Mouse (Mus musculus) ovary, adult 10 weeks (tissue): Measurements from ENCODE around the gene Siah3. TPM values are rescaled to one million over a fixed set of nuclear protein-coding genes. Genes with fewer than 3 reads are reported as not detected.

Experiments
- polyA plus RNA-seq: library from polyadenylated mRNA; stranded (reverse); fragments of 350-450 nt; fragmentation: Illumina TruSeq; extraction: RNeasy Lipid Tissue Mini Kit (QIAGEN cat#74804); gene quantifications from one replicate; pipeline ENCODE4 v1.2.3, GENCODE M21; 2014

Siah3 gene
- 0.34 TPM for polyA plus RNA-seq

GRCm38 (mm10) chr14:75455743-75456421, at the start of gene Siah3:
Gene Siah3 (plus strand): TSS chr14:75455982.

Other genes with a start within 250 kb of the Siah3 start
- 3.2 TPM for gene Cpb2, start 213.7 kb upstream of the Siah3 start, polyA plus RNA-seq
- 30.0 TPM for gene Zc3h13, start 171.6 kb upstream of the Siah3 start, polyA plus RNA-seq
- gene Spert, start 137.1 kb downstream of the Siah3 start, polyA plus RNA-seq = not detected
- gene Erich6b, start 186.3 kb downstream of the Siah3 start, polyA plus RNA-seq = not detected